Mouse (Mus musculus) forebrain, embryonic 14.5 days (tissue): Measurements from ENCODE around the gene Ube2e3. TPM values are rescaled to one million over a fixed set of nuclear protein-coding genes. Genes with fewer than 3 reads are reported as not detected.
A peak's percentile ranks its signal among the peaks of the same experiment; 100 is the strongest.

Experiments
- ATAC-seq: fragments of 200-750 bp; cut with Nextera tagmentation; 2 replicates; pipeline ENCODE4 v1.8.0; 2017; ENCODE audit warnings: mild to moderate bottlenecking, moderate library complexity
- DNase-seq: peaks from one replicate; pipeline ENCODE4 v3.0.0-alpha.2; 2015; ENCODE audit warnings: low spot score
- H3K27ac ChIP-seq: fragments of 300-500 bp; sonication (generic); 2 replicates; pipeline ENCODE4 v1.5.1; 2014; ENCODE audit warnings: low read depth, mild to moderate bottlenecking, control low read depth, low read length, moderate library complexity
- H3K27me3 ChIP-seq: fragments of 300-500 bp; sonication (generic); replicated peaks from 2 replicates; pipeline ENCODE4 v1.6.1; 2014; ENCODE audit warnings: low read length, control low read depth, mixed read lengths; ENCODE audit not compliant: control insufficient read depth, insufficient read depth
- H3K36me3 ChIP-seq: fragments of 300-500 bp; sonication (generic); 2 replicates; pipeline ENCODE4 v1.6.1; 2014; ENCODE audit warnings: low read length, control low read depth; ENCODE audit not compliant: control insufficient read depth, insufficient read depth
- H3K4me1 ChIP-seq: fragments of 300-500 bp; sonication (generic); 2 replicates; pipeline ENCODE4 v1.6.1; 2014; ENCODE audit warnings: antibody characterized with exemption, low read length, control low read depth; ENCODE audit not compliant: control insufficient read depth, insufficient read depth
- H3K4me2 ChIP-seq: fragments of 300-500 bp; sonication (generic); 2 replicates; pipeline ENCODE4 v1.6.1; 2014; ENCODE audit warnings: mild to moderate bottlenecking, control low read depth, low read length
- H3K4me3 ChIP-seq: fragments of 300-500 bp; sonication (generic); 2 replicates; pipeline ENCODE4 v1.5.1; 2014; ENCODE audit warnings: low read depth, low read length, control low read depth
- H3K9ac ChIP-seq: fragments of 300-500 bp; sonication (generic); 2 replicates; pipeline ENCODE4 v1.6.1; 2014; ENCODE audit warnings: mild to moderate bottlenecking, low read length, control low read depth, moderate library complexity
- H3K9me3 ChIP-seq: fragments of 300-500 bp; sonication (generic); replicated peaks from 2 replicates; pipeline ENCODE4 v1.6.1; 2016; ENCODE audit warnings: low read length, control low read depth, mixed read lengths; ENCODE audit not compliant: control insufficient read depth
- WGBS: fragments of 180-500 bp; shearing (Covaris S2); extraction: QIAGEN DNeasy Blood & Tissue Kit; methylation state at CpG from one replicate; pipeline ENCODE4 v1.1.7; 2014; 5-methylcytosine and 5-hydroxymethylcytosine counted together
- polyA plus RNA-seq: library from polyadenylated mRNA; unstranded; fragments of >200 nt; fragmentation: Nextera tagmentation; extraction: Ambion mirVana; gene quantifications from 2 replicates; pipeline ENCODE4 v1.2.1, GENCODE M21; 2014

Ube2e3 gene
- polyA plus RNA-seq, 1 experiment from 2014 or later, result 269 TPM

- no peak overlapping the region for H3K4me3 ChIP-seq
These were observed 8.4 kb upstream of the Ube2e3 start for GRCm38 (mm10) chr2:78859266-78860087.

GRCm38 (mm10) chr2:78860088-78860372 is 7.9 kb upstream of the Ube2e3 start:
- Histone ChIP-seq H3K4me3 (no peak overlapping the region), H3K27ac (no peak overlapping the region), H3K9me3 (no peaks in the 10 kb centered on the region), H3K27me3 (no peaks in the 10 kb centered on the region), H3K4me1 (no peaks in the 10 kb centered on the region), H3K9ac (no peak overlapping the region), H3K4me2 (no peak overlapping the region), H3K36me3 (no peaks in the 10 kb centered on the region)
- ATAC-seq (no peak), DNase-seq (no peak)
- WGBS, result 79% methylated on average over 3 of the region's 3 CpGs

More at GRCm38 (mm10) chr2:78859266-78860087, 8.4 kb upstream of the Ube2e3 start:
- Histone ChIP-seq H3K36me3 (no peaks in the 10 kb centered on the region), H3K4me1 (no peaks in the 10 kb centered on the region), H3K27me3 (no peaks in the 10 kb centered on the region), H3K4me2 (no peak overlapping the region), H3K9ac (no peak overlapping the region), H3K27ac (no peak overlapping the region), H3K9me3 (no peaks in the 10 kb centered on the region)
- DNase-seq (no peak), ATAC-seq (no peak)
- 67% methylated on average over 12 of the region's 12 CpGs for WGBS

- ATAC-seq (no peak), DNase-seq (no peak)
- no peak overlapping the region for H3K4me3 ChIP-seq
- 87% methylated on average over 3 of the region's 3 CpGs for WGBS
- H3K4me1 ChIP-seq, result no peaks in the 10 kb centered on the region
- no peak overlapping the region for H3K9ac ChIP-seq
- no peak overlapping the region for H3K27ac ChIP-seq
- H3K27me3 ChIP-seq, result no peaks in the 10 kb centered on the region
- no peak overlapping the region for H3K4me2 ChIP-seq
- no peaks in the 10 kb centered on the region for H3K9me3 ChIP-seq
- no peaks in the 10 kb centered on the region for H3K36me3 ChIP-seq
These were observed 3.8 kb upstream of the Ube2e3 start for GRCm38 (mm10) chr2:78864116-78864515.

- Histone ChIP-seq H3K9ac (no peak overlapping the region), H3K4me3 (no peak overlapping the region), H3K4me2 (no peak overlapping the region), H3K9me3 (no peaks in the 10 kb centered on the region), H3K4me1 (no peaks in the 10 kb centered on the region), H3K36me3 (no peaks in the 10 kb centered on the region), H3K27me3 (no peaks in the 10 kb centered on the region), H3K27ac (no peak overlapping the region)
- DNase-seq (no peak), ATAC-seq (no peak)
- 67% methylated on average over 5 of the region's 5 CpGs for WGBS
These were observed 3.1 kb upstream of the Ube2e3 start for GRCm38 (mm10) chr2:78864866-78865265.

GRCm38 (mm10) chr2:78868511-78868854 is 559 bp downstream of the Ube2e3 start:
- DNase-seq, result peak; percentile 82
- 1% methylated on average over 24 of the region's 44 CpGs for WGBS
- peak overlapping the region; percentile 99 for H3K9ac ChIP-seq
- peak overlapping the region; percentile 69 for H3K4me2 ChIP-seq
- H3K27ac ChIP-seq, result peak overlapping the region; percentile 97
- peaks cover 6% of the 10 kb centered on the region; the same call in 1 of the 2 replicates for H3K36me3 ChIP-seq
- ATAC-seq, result peak; percentile 73
- H3K9me3 ChIP-seq, result no peaks in the 10 kb centered on the region
- no peaks in the 10 kb centered on the region for H3K27me3 ChIP-seq
- H3K4me1 ChIP-seq, result peaks cover 20% of the 10 kb centered on the region
- peak overlapping the region; percentile 73 for H3K4me3 ChIP-seq

- H3K27ac ChIP-seq, result peak overlapping the region; percentile 97
- WGBS, result under 1% methylated on average over 93 of the region's 114 CpGs
- peak; percentile 97 for ATAC-seq
- peak overlapping the region; percentile 73 for H3K4me3 ChIP-seq
- H3K9me3 ChIP-seq, result no peaks in the 10 kb centered on the region
- DNase-seq, result peak; percentile 95
- peaks cover 24% of the 10 kb centered on the region for H3K4me1 ChIP-seq
- H3K4me2 ChIP-seq, result peak overlapping the region; percentile 86
- peak overlapping the region; percentile 99 for H3K9ac ChIP-seq
- H3K36me3 ChIP-seq, result peaks cover 6% of the 10 kb centered on the region; the same call in 1 of the 2 replicates
- no peaks in the 10 kb centered on the region for H3K27me3 ChIP-seq
These were observed 1.2 kb downstream of the Ube2e3 start for GRCm38 (mm10) chr2:78868951-78869720.

- WGBS, result 2% methylated on average over 35 of the region's 35 CpGs
- H3K9ac ChIP-seq, result peak overlapping the region; percentile 99
- peaks cover 27% of the 10 kb centered on the region for H3K4me1 ChIP-seq
- H3K27ac ChIP-seq, result peak overlapping the region; percentile 97
- H3K27me3 ChIP-seq, result no peaks in the 10 kb centered on the region
- no peaks in the 10 kb centered on the region for H3K9me3 ChIP-seq
- peak overlapping the region; percentile 73 for H3K4me3 ChIP-seq
- no peak for ATAC-seq
- peaks cover 6% of the 10 kb centered on the region; the same call in 1 of the 2 replicates for H3K36me3 ChIP-seq
- peak overlapping the region; percentile 86 for H3K4me2 ChIP-seq
- peak; percentile 54 for DNase-seq
These were observed 2.0 kb downstream of the Ube2e3 start for GRCm38 (mm10) chr2:78869721-78870442.

- 8% methylated on average over 10 of the region's 10 CpGs for WGBS
- ATAC-seq, result no peak
These were observed 2.6 kb downstream of the Ube2e3 start for GRCm38 (mm10) chr2:78870443-78871025.

More at GRCm38 (mm10) chr2:78870443-78871025, 2.6 kb downstream of the Ube2e3 start:
- Histone ChIP-seq H3K4me2 (peak overlapping the region; percentile 86), H3K4me1 (peaks cover 28% of the 10 kb centered on the region), H3K27me3 (no peaks in the 10 kb centered on the region), H3K4me3 (peak overlapping the region; percentile 73), H3K27ac (0 out of 2 replicates have a peak overlapping the region, but pooled peaks have one; percentile 97), H3K9me3 (no peaks in the 10 kb centered on the region), H3K36me3 (peaks cover 6% of the 10 kb centered on the region; the same call in 1 of the 2 replicates), H3K9ac (peak overlapping the region; percentile 99)
- DNase-seq, result peak; percentile 14
